Mouse (Mus musculus): ENCODE measurements around the gene Siah3. TPM values are rescaled to one million over a fixed set of nuclear protein-coding genes. Genes with fewer than 3 reads are reported as not detected.

The Siah3 gene
- polyA plus RNA-seq, 1 experiment from 2014 or later = 1.4 TPM

- 0 out of 2 replicates have a peak overlapping the region, but pooled peaks have one; percentile 20 for H3K27ac ChIP-seq (replicated peaks)
- no peaks in the 10 kb centered on the region for H3K27me3 ChIP-seq
- H3K4me2 ChIP-seq (replicated peaks) = no peak overlapping the region
- H3K36me3 ChIP-seq = no peaks in the 10 kb centered on the region
- peak; percentile 76; the same call in 1 of the 2 replicates for ATAC-seq (ENCODE audit: low FRiP score, low read depth)
- 15% methylated on average over 8 of the region's 8 CpGs for WGBS
- no peak overlapping the region for H3K4me3 ChIP-seq
- no peak overlapping the region for H3K9ac ChIP-seq (replicated peaks)
- H3K9me3 ChIP-seq = no peaks in the 10 kb centered on the region
- H3K4me1 ChIP-seq = peaks cover 17% of the 10 kb centered on the region
Observed at GRCm38 (mm10) chr14:75505126-75505840, 49.5 kb downstream of the Siah3 start.

GRCm38 (mm10) chr14:75506246-75506645 is 50.5 kb downstream of the Siah3 start:
- no peak overlapping the region for H3K9ac ChIP-seq (replicated peaks)
- WGBS = 88% methylated on average over 3 of the region's 3 CpGs
- no peak for ATAC-seq (ENCODE audit: low FRiP score, low read depth)
- H3K4me1 ChIP-seq = peaks cover 17% of the 10 kb centered on the region
- no peaks in the 10 kb centered on the region for H3K9me3 ChIP-seq
- no peaks in the 10 kb centered on the region for H3K36me3 ChIP-seq
- H3K27me3 ChIP-seq = no peaks in the 10 kb centered on the region
- H3K4me3 ChIP-seq = no peak overlapping the region
- no peak overlapping the region for H3K27ac ChIP-seq (replicated peaks)
- no peak overlapping the region for H3K4me2 ChIP-seq (replicated peaks)

GRCm38 (mm10) chr14:75510125-75510524 is 54.3 kb downstream of the Siah3 start:
- peaks cover 6% of the 10 kb centered on the region for H3K4me1 ChIP-seq
- H3K9ac ChIP-seq (replicated peaks) = no peak overlapping the region
- no peak overlapping the region for H3K4me3 ChIP-seq
- H3K36me3 ChIP-seq = no peaks in the 10 kb centered on the region
- no peak overlapping the region for H3K4me2 ChIP-seq (replicated peaks)
- 82% methylated on average over 6 of the region's 6 CpGs for WGBS
- no peaks in the 10 kb centered on the region for H3K9me3 ChIP-seq
- no peak overlapping the region for H3K27ac ChIP-seq (replicated peaks)
- no peak for ATAC-seq (ENCODE audit: low FRiP score, low read depth)
- H3K27me3 ChIP-seq = no peaks in the 10 kb centered on the region

- no peak for ATAC-seq (ENCODE audit: low FRiP score, low read depth)
- Histone ChIP-seq H3K9me3 (no peaks in the 10 kb centered on the region), H3K4me1 (peaks cover 19% of the 10 kb centered on the region), H3K27ac (replicated peaks) (no peak overlapping the region), H3K9ac (replicated peaks) (no peak overlapping the region), H3K4me3 (no peak overlapping the region), H3K36me3 (no peaks in the 10 kb centered on the region), H3K27me3 (no peaks in the 10 kb centered on the region), H3K4me2 (replicated peaks) (no peak overlapping the region)
- 66% methylated on average over 3 of the region's 3 CpGs for WGBS
Observed at GRCm38 (mm10) chr14:75512946-75513345, 57.2 kb downstream of the Siah3 start.

GRCm38 (mm10) chr14:75516161-75516560 is 60.4 kb downstream of the Siah3 start:
- Histone ChIP-seq H3K9me3 (no peaks in the 10 kb centered on the region), H3K36me3 (no peaks in the 10 kb centered on the region), H3K4me2 (replicated peaks) (no peak overlapping the region), H3K27ac (replicated peaks) (no peak overlapping the region), H3K4me1 (peaks cover 19% of the 10 kb centered on the region; the same call in 1 of the 2 replicates), H3K9ac (replicated peaks) (no peak overlapping the region), H3K27me3 (no peaks in the 10 kb centered on the region), H3K4me3 (no peak overlapping the region)
- no peak for ATAC-seq (ENCODE audit: low FRiP score, low read depth)
- WGBS = 91% methylated on average over 3 of the region's 3 CpGs

- no peak overlapping the region for H3K27ac ChIP-seq (replicated peaks)
Observed at GRCm38 (mm10) chr14:75516917-75517595, 61.3 kb downstream of the Siah3 start.

GRCm38 (mm10) chr14:75518196-75518887 is 62.6 kb downstream of the Siah3 start:
- no peaks in the 10 kb centered on the region for H3K36me3 ChIP-seq
- no peak overlapping the region for H3K27ac ChIP-seq (replicated peaks)
- ATAC-seq (ENCODE audit: low FRiP score, low read depth) = peak; percentile 67; the same call in 1 of the 2 replicates
- H3K9me3 ChIP-seq = no peaks in the 10 kb centered on the region
- no peaks in the 10 kb centered on the region for H3K27me3 ChIP-seq
- no peak overlapping the region for H3K4me3 ChIP-seq
- WGBS = 82% methylated on average over 15 of the region's 15 CpGs
- no peak overlapping the region for H3K9ac ChIP-seq (replicated peaks)
- H3K4me2 ChIP-seq (replicated peaks) = no peak overlapping the region
- peaks cover 19% of the 10 kb centered on the region; the same call in 1 of the 2 replicates for H3K4me1 ChIP-seq

More at GRCm38 (mm10) chr14:75516917-75517595, 61.3 kb downstream of the Siah3 start:
- peaks cover 19% of the 10 kb centered on the region; the same call in 1 of the 2 replicates for H3K4me1 ChIP-seq
- peak; percentile 39; the same call in 1 of the 2 replicates for ATAC-seq (ENCODE audit: low FRiP score, low read depth)
- no peaks in the 10 kb centered on the region for H3K36me3 ChIP-seq
- no peak overlapping the region for H3K9ac ChIP-seq (replicated peaks)
- H3K27me3 ChIP-seq = no peaks in the 10 kb centered on the region
- WGBS = 62% methylated on average over 9 of the region's 9 CpGs
- H3K4me3 ChIP-seq = no peak overlapping the region
- H3K4me2 ChIP-seq (replicated peaks) = no peak overlapping the region
- H3K9me3 ChIP-seq = no peaks in the 10 kb centered on the region

GRCm38 (mm10) chr14:75518899-75519298 is 63.1 kb downstream of the Siah3 start:
- no peak overlapping the region for H3K9ac ChIP-seq (replicated peaks)
- H3K4me1 ChIP-seq = peaks cover 19% of the 10 kb centered on the region; the same call in 1 of the 2 replicates
- H3K36me3 ChIP-seq = no peaks in the 10 kb centered on the region
- no peak overlapping the region for H3K4me3 ChIP-seq
- WGBS = 89% methylated on average over 6 of the region's 6 CpGs
- no peak overlapping the region for H3K4me2 ChIP-seq (replicated peaks)
- H3K9me3 ChIP-seq = no peaks in the 10 kb centered on the region
- H3K27me3 ChIP-seq = no peaks in the 10 kb centered on the region
- H3K27ac ChIP-seq (replicated peaks) = no peak overlapping the region
- no peak for ATAC-seq (ENCODE audit: low FRiP score, low read depth)

- Histone ChIP-seq H3K27ac (replicated peaks) (no peak overlapping the region), H3K4me3 (no peak overlapping the region), H3K36me3 (no peaks in the 10 kb centered on the region), H3K4me2 (replicated peaks) (no peak overlapping the region), H3K27me3 (no peaks in the 10 kb centered on the region), H3K9ac (replicated peaks) (no peak overlapping the region), H3K4me1 (peaks cover 19% of the 10 kb centered on the region; the same call in 1 of the 2 replicates), H3K9me3 (no peaks in the 10 kb centered on the region)
- 92% methylated on average over 8 of the region's 8 CpGs for WGBS
- ATAC-seq (ENCODE audit: low FRiP score, low read depth) = no peak
Observed at GRCm38 (mm10) chr14:75519668-75520067, 63.9 kb downstream of the Siah3 start.

- H3K9me3 ChIP-seq = no peaks in the 10 kb centered on the region
- H3K4me1 ChIP-seq = peaks cover 14% of the 10 kb centered on the region
- 98% methylated on average over 2 of the region's 2 CpGs for WGBS
- no peaks in the 10 kb centered on the region for H3K36me3 ChIP-seq
- no peak overlapping the region for H3K9ac ChIP-seq (replicated peaks)
- H3K4me2 ChIP-seq (replicated peaks) = no peak overlapping the region
- H3K27me3 ChIP-seq = no peaks in the 10 kb centered on the region; the same call in 1 of the 2 replicates
- H3K27ac ChIP-seq (replicated peaks) = no peak overlapping the region
- no peak for ATAC-seq (ENCODE audit: low FRiP score, low read depth)
- no peak overlapping the region for H3K4me3 ChIP-seq
Observed at GRCm38 (mm10) chr14:75524648-75525047, 68.9 kb downstream of the Siah3 start.

GRCm38 (mm10) chr14:75525376-75526145 is 69.8 kb downstream of the Siah3 start:
- Histone ChIP-seq H3K27me3 (no peaks in the 10 kb centered on the region; the same call in 1 of the 2 replicates), H3K9ac (replicated peaks) (no peak overlapping the region), H3K4me3 (no peak overlapping the region), H3K4me1 (peaks cover 16% of the 10 kb centered on the region), H3K9me3 (no peaks in the 10 kb centered on the region), H3K27ac (replicated peaks) (no peak overlapping the region), H3K36me3 (no peaks in the 10 kb centered on the region), H3K4me2 (replicated peaks) (no peak overlapping the region)
- ATAC-seq (ENCODE audit: low FRiP score, low read depth) = no peak
- 92% methylated on average over 29 of the region's 29 CpGs for WGBS

Data from midbrain, embryonic 12.5 days (tissue).